Mouse (Mus musculus) limb, embryonic 14.5 days (tissue): ENCODE measurements around the gene Crybb2. TPM values are rescaled to one million over a fixed set of nuclear protein-coding genes. Genes with fewer than 3 reads are reported as not detected.

Source experiments
- ATAC-seq: fragments of 200-750 bp; cut with Nextera tagmentation; 2 replicates; pipeline ENCODE4 v1.8.0; 2017; ENCODE audit warnings: low read depth, moderate number of reproducible peaks, moderate TSS enrichment; ENCODE audit not compliant: low FRiP score
- DNase-seq: peaks from one replicate; pipeline ENCODE4 v3.0.0-alpha.2; 2015; ENCODE audit warnings: low spot score
- H3K27ac ChIP-seq: fragments of 300-500 bp; sonication (generic); replicated peaks from 2 replicates; pipeline ENCODE4 v1.5.1; 2014; ENCODE audit warnings: low read depth, mild to moderate bottlenecking, low read length, moderate library complexity, mixed read lengths
- H3K27me3 ChIP-seq: fragments of 300-500 bp; sonication (generic); 2 replicates; pipeline ENCODE4 v1.6.1; 2014; ENCODE audit warnings: low read length, mixed read lengths; ENCODE audit not compliant: control insufficient read depth, insufficient read depth
- H3K36me3 ChIP-seq: fragments of 300-500 bp; sonication (generic); 2 replicates; pipeline ENCODE4 v1.6.1; 2014; ENCODE audit warnings: mild to moderate bottlenecking, low read length, moderate library complexity, mixed read lengths; ENCODE audit not compliant: control insufficient read depth, insufficient read depth
- H3K4me1 ChIP-seq: fragments of 300-500 bp; sonication (generic); 2 replicates; pipeline ENCODE4 v1.6.1; 2014; ENCODE audit warnings: antibody characterized with exemption, low read length, mixed read lengths; ENCODE audit not compliant: control insufficient read depth, insufficient read depth
- H3K4me2 ChIP-seq: fragments of 300-500 bp; sonication (generic); replicated peaks from 2 replicates; pipeline ENCODE4 v1.6.1; 2014; ENCODE audit warnings: low read depth, mild to moderate bottlenecking, low read length, moderate library complexity; ENCODE audit not compliant: severe bottlenecking
- H3K4me3 ChIP-seq: fragments of 300-500 bp; sonication (generic); replicated peaks from 2 replicates; pipeline ENCODE4 v1.5.1; 2014; ENCODE audit warnings: low read length
- H3K9ac ChIP-seq: fragments of 300-500 bp; sonication (generic); 2 replicates; pipeline ENCODE4 v1.6.1; 2014; ENCODE audit warnings: mild to moderate bottlenecking, low read depth, low read length, moderate library complexity; ENCODE audit not compliant: severe bottlenecking
- H3K9me3 ChIP-seq: fragments of 300-500 bp; sonication (generic); 2 replicates; pipeline ENCODE4 v1.6.1; 2016; ENCODE audit warnings: low read length; ENCODE audit not compliant: control insufficient read depth
- POLR2A ChIP-seq: fragments of 200-500 bp; IDR thresholded peaks from 2 replicates; pipeline ENCODE4 v1.8.0; 2012; ENCODE audit warnings: inconsistent platforms, mild to moderate bottlenecking, moderate library complexity, borderline replicate concordance; ENCODE audit not compliant: insufficient read depth, insufficient read length; ENCODE audit errors: extremely low read depth
- WGBS: fragments of 180-500 bp; shearing (Covaris S2); extraction: QIAGEN DNeasy Blood & Tissue Kit; methylation state at CpG from one replicate; pipeline ENCODE4 v1.1.7; 2014; 5-methylcytosine and 5-hydroxymethylcytosine counted together
- polyA plus RNA-seq, 2 experiments: library from polyadenylated mRNA; depleted of rRNA in 1 of 2; stranded (reverse) in 1 of 2; unstranded in 1 of 2; fragments of >200 nt; fragmentation: Nextera tagmentation in 1 of 2; extraction: Ambion mirVana in 1 of 2; gene quantifications; 2 replicates each; pipeline versions ENCODE4 v1.2.1 to v1.2.3; 2012 to 2014

Crybb2 gene
- polyA plus RNA-seq, 2 experiments: not detected

DNA sequence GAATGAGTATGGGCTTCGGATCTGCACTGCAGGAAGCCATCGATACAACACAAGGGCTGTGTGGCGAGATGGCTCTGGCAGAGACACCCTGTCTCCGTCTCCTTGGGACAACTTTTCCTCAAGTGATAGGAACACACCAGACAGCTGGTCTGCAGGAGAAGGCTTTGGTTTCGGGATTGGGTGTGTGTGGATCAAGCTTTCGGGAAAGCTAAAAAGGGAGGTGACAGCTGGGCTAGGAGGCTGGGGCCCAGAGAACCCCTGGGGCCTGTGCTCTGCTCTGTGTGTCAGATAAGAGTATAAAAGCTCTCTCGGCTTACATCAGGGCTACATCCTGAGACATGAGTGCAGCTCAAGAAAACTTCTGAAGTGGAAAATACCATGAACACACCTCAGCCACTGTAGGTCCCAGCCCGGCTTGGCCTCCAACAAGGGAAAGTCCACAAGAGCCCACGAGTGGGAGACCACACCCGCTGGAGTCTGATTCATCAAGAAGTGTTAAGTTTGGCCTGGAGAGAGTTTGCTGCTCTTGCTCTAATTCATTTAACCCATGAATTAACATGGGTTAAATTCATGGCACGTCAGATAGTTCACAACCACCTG lies 38.3 kb upstream of the Crybb2 start:
- H3K27ac ChIP-seq: no peak overlapping the region; the same call in 1 of the 2 replicates
- ATAC-seq (peak; percentile 21; the same call in 1 of the 2 replicates), DNase-seq (no peak)
- H3K4me1 ChIP-seq: peaks cover 23% of the 10 kb centered on the region
- no peak overlapping the region for H3K4me2 ChIP-seq
- TF ChIP-seq POLR2A: no peak
- no peaks in the 10 kb centered on the region for H3K9me3 ChIP-seq
- H3K36me3 ChIP-seq: no peaks in the 10 kb centered on the region
- H3K9ac ChIP-seq: no peak overlapping the region
- H3K4me3 ChIP-seq: no peak overlapping the region
- 72% methylated on average over 11 of the region's 11 CpGs for WGBS
- H3K27me3 ChIP-seq: no peaks in the 10 kb centered on the region

DNA sequence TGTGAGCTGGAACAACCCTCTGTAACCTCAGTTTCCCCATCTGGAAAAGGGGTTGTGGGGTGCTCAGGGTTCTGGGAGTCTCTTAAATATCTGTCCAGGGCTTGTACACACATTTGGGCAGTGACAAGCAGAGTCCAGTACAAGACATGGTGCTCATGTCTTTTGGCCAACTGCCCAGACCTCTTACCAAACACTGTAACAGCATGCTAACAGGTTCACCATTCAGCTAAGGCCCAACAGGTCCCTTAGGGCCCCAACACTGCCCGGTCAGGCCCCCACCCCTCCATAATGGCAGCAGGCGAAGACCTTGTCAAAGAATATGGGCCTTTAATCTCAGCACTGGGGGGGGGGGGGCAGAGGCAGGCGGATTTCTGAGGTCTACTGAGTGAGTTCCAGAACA lies 37.8 kb upstream of the Crybb2 start:
- WGBS: 41% methylated on average over 2 of the region's 3 CpGs
- no peak overlapping the region for H3K27ac ChIP-seq
- no peak overlapping the region for H3K4me3 ChIP-seq
- TF ChIP-seq POLR2A: no peak
- peaks cover 19% of the 10 kb centered on the region for H3K4me1 ChIP-seq
- H3K36me3 ChIP-seq: no peaks in the 10 kb centered on the region
- no peak for DNase-seq
- H3K4me2 ChIP-seq: no peak overlapping the region
- H3K9ac ChIP-seq: no peak overlapping the region
- no peaks in the 10 kb centered on the region for H3K27me3 ChIP-seq
- H3K9me3 ChIP-seq: no peaks in the 10 kb centered on the region
- no peak for ATAC-seq

DNA sequence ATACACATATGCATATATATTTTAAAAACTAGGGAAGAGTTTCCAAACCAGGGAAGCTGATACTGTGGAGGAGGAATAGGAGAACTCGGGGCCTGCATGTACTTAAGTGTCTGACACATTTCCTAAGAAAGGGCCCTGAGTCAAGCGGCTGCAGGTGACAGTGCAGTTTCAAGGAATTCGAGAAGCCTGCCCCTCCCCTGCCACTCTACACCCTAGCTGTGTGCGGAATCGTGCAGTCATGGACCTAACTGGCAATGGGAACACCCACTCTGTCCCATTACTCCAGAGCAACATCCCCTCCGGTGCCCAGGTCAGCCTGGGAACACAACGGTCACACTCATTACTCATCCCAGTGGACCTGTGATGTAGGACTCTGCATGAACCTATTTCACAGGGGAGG lies 36.7 kb upstream of the Crybb2 start:
- Histone ChIP-seq H3K9ac (no peak overlapping the region), H3K4me1 (peaks cover 16% of the 10 kb centered on the region), H3K4me3 (no peak overlapping the region), H3K9me3 (no peaks in the 10 kb centered on the region), H3K27me3 (no peaks in the 10 kb centered on the region), H3K4me2 (no peak overlapping the region), H3K36me3 (no peaks in the 10 kb centered on the region), H3K27ac (no peak overlapping the region)
- DNase-seq (no peak), ATAC-seq (no peak)
- TF ChIP-seq POLR2A: no peak
- 52% methylated on average over 7 of the region's 7 CpGs for WGBS

DNA sequence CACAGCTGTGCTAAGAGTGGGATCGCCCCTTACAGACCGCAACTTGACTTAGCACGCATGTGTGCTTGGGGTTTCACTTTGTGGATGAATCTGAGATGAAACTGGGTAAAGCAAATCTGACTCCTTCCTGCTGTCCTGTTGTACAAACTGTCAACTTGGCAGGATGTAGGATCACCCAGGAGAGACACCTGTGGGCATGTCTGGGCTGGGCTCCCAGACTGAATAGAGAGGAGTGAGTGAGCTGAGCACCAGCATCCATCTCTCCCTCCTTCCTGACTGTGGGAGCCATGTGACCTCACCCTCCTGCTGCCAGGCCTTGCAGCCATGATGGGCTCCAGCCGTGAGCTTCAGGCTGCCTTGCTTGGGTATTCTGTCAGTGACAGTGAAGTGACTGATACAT lies 35.6 kb upstream of the Crybb2 start:
- WGBS: 76% methylated on average over 4 of the region's 4 CpGs
- no peak overlapping the region for H3K27ac ChIP-seq
- H3K27me3 ChIP-seq: no peaks in the 10 kb centered on the region
- no peak overlapping the region for H3K9ac ChIP-seq
- peaks cover 9% of the 10 kb centered on the region; the same call in 1 of the 2 replicates for H3K4me1 ChIP-seq
- H3K4me2 ChIP-seq: no peak overlapping the region
- H3K36me3 ChIP-seq: no peaks in the 10 kb centered on the region
- no peak overlapping the region for H3K4me3 ChIP-seq
- no peaks in the 10 kb centered on the region for H3K9me3 ChIP-seq
- ATAC-seq: no peak
- no peak for DNase-seq
- no peak for TF ChIP-seq POLR2A

DNA sequence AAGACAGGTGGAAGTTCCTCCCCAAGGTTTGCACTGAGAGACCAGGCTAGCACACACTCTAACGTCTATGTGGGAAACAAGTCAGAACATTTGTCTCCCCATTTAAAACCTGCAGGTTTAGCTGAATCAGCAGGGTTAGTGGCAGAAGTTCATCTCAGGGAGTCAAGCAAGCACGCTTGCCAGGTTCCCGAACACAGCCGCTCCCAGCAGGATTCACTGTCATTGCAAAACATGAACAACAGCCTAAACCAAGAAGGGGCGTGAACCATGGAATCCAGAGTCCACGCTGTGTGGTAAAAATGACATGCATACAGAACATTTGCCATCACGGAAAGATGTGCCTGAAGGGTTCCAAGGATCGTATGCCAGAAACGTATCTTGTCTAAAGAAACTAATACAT lies 35.1 kb upstream of the Crybb2 start:
- Histone ChIP-seq H3K9me3 (no peaks in the 10 kb centered on the region), H3K4me3 (no peak overlapping the region), H3K4me1 (peaks cover 9% of the 10 kb centered on the region; the same call in 1 of the 2 replicates), H3K9ac (no peak overlapping the region), H3K4me2 (no peak overlapping the region), H3K36me3 (no peaks in the 10 kb centered on the region), H3K27me3 (no peaks in the 10 kb centered on the region), H3K27ac (no peak overlapping the region)
- TF ChIP-seq POLR2A: no peak
- WGBS: 74% methylated on average over 9 of the region's 9 CpGs
- ATAC-seq: no peak
- no peak for DNase-seq
